In the genomic region with DNA sequence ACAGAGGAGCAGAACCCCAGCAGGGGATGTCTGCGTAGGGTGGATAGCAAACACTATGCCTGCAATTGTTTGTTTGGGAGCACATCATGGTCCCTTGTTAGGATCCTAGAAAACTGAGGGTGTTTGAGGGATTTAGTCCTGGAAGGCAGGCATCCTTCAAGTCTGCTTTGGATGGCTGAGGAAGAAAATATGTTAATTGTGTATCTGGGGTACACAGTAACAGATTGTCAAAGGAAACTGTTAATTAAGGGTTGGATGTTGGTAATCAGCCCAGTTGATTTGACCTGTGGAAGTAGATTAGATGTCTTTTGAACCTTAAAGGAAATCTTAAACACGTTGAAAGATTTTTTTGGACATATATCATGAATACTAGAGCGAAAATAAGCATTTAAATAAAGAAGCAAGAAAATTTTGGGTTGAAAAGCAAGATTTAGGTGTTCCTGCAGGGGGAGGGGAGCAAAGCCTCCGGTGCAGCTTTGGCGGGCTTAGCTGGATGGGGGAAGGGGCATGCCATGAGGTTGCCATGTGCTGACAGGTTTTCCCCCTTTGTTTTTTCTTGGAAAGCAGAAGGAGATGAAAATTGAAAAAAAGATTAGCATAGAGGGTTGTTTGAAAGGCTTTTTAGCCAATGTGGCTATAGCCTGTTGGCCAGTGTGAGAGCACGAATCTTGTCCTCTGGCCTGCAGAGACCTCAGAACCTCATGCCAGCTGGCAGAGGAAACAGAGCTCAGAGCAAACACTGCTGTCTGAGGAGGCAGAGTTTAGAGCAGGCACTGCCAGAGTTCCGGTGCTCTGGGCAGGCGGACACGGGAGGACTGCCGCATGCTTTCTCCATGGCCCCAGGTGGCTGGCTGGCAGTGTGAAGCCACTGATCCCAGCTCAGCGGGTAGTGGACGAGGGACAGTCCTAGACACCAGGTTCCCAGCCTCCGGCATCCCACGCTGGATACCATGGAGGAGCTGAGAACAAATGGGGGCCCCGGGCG, we compare ENCODE assay signal across 8 mouse cellular contexts. TPM values are rescaled to one million over a fixed set of nuclear protein-coding genes. Genes with fewer than 3 reads are reported as not detected.
DNase-seq lines count a peak whose midpoint lies in the region; ATAC-seq and TF ChIP-seq lines count a peak whose summit lies in the region.
"Had no signal": no experiment of that assay in that cellular context is flagged by ENCODE, and none has a peak within 500 bp of the region (broad histone marks: within the 10 kb centered on the region; RNA-seq: fewer than 3 reads in every experiment).

No protein-coding gene starts in this region.

- no peak overlapping the region for H3K9ac ChIP-seq in midbrain, embryonic 15.5 days
- no peak overlapping the region for H3K9ac ChIP-seq in intestine, embryonic 16.5 days (ENCODE audit: low read depth, low read length)

- H3K27ac ChIP-seq in midbrain, embryonic 15.5 days, result no peak overlapping the region
- no peak overlapping the region for H3K27ac ChIP-seq in intestine, embryonic 16.5 days (ENCODE audit: low read length)

- peak; percentile 39; the same call in 1 of the 2 replicates for ATAC-seq in midbrain, embryonic 15.5 days (replicated peaks)
- no peak for ATAC-seq in intestine, embryonic 16.5 days

- no peak for TF ChIP-seq CTCF in lung, adult 2 months (IDR thresholded peaks at IDR 0.05; ENCODE audit: insufficient read depth, low read length)

- H3K4me3 ChIP-seq in lung, adult 2 months (replicated peaks; ENCODE audit: extremely low read depth, low read depth, low read length), result no peak overlapping the region
- H3K4me3 ChIP-seq in midbrain, embryonic 15.5 days, result no peak overlapping the region
- no peak overlapping the region for H3K4me3 ChIP-seq in intestine, embryonic 16.5 days (ENCODE audit: low read length)
- H3K4me3 ChIP-seq: erythroblast, embryonic 14.5 days had no signal

- no peaks in the 10 kb centered on the region for H3K27me3 ChIP-seq in midbrain, embryonic 15.5 days (replicated peaks)
- no peaks in the 10 kb centered on the region for H3K27me3 ChIP-seq in intestine, embryonic 16.5 days (replicated peaks; ENCODE audit: control insufficient read depth, insufficient read depth, low read length)

- H3K4me1 ChIP-seq in lung, adult 2 months (ENCODE audit: control insufficient read depth, insufficient read depth, low read length), result no peaks in the 10 kb centered on the region
- H3K4me1 ChIP-seq in midbrain, embryonic 15.5 days, result peaks cover 7% of the 10 kb centered on the region; the same call in 1 of the 2 replicates
- no peaks in the 10 kb centered on the region for H3K4me1 ChIP-seq in intestine, embryonic 16.5 days (ENCODE audit: control insufficient read depth, insufficient read depth, low read length)

- no peaks in the 10 kb centered on the region for H3K9me3 ChIP-seq in midbrain, embryonic 15.5 days
- no peaks in the 10 kb centered on the region for H3K9me3 ChIP-seq in intestine, embryonic 16.5 days (ENCODE audit: control insufficient read depth, low read length)

- peak; percentile 15 to 36 for DNase-seq in lung, adult 18-20 months
- no peak for DNase-seq in lung, adult 2 months
- DNase-seq in cerebellum, adult 9-10 months, result peak; percentile 78
- DNase-seq in gastrocnemius, postnatal 25 days, result peak; percentile 66
- DNase-seq in left cerebral cortex, adult 9 months (ENCODE audit: low spot score in 2 of 2), result no peak

- no peak overlapping the region for H3K4me2 ChIP-seq in midbrain, embryonic 15.5 days
- no peak overlapping the region for H3K4me2 ChIP-seq in intestine, embryonic 16.5 days (ENCODE audit: low read depth, low read length)

- no peak for TF ChIP-seq POLR2A in lung, adult 2 months (IDR thresholded peaks at IDR 0.05; ENCODE audit: borderline replicate concordance, extremely low read depth, low read depth, low read length)

- 79% methylated on average over 16 of the region's 16 CpGs for WGBS in lung, adult 2 months
- WGBS in midbrain, embryonic 15.5 days, result 66% methylated on average over 16 of the region's 16 CpGs
- 88% methylated on average over 16 of the region's 16 CpGs for WGBS in intestine, embryonic 16.5 days

- peaks cover 4% of the 10 kb centered on the region for H3K36me3 ChIP-seq in midbrain, embryonic 15.5 days (replicated peaks)
- H3K36me3 ChIP-seq in intestine, embryonic 16.5 days (ENCODE audit: control insufficient read depth, insufficient read depth, low read length), result peaks cover 4% of the 10 kb centered on the region; the same call in 1 of the 2 replicates

RNA-seq across cellular contexts. Expression of gene Styx, which starts 13.6 kb away (rescaled TPM):
- 6.4 and 26.5 TPM in 2 replicates for polyA plus RNA-seq in lung, adult 2 months (2012; rRNA removed)
- total RNA-seq in gastrocnemius, postnatal 25 days (2021), result 10 to 100 TPM; 47.3 to 62.4 TPM
- 63.4 and 63.8 TPM in 2 replicates for polyA plus RNA-seq in midbrain, embryonic 15.5 days (2015; fragmentation: Nextera tagmentation; extraction: Ambion mirVana)
- polyA plus RNA-seq in intestine, embryonic 16.5 days (2015; fragmentation: Nextera tagmentation; extraction: Ambion mirVana), result 44.8 and 47.8 TPM in 2 replicates

RNA-seq across cellular contexts. Expression of gene Psmc6, which starts 34.9 kb away (rescaled TPM):
- polyA plus RNA-seq in lung, adult 2 months (2012; rRNA removed), result 15.1 and 34.2 TPM in 2 replicates
- 100 to 1,000 TPM in 1 of 2 experiments, 10 to 100 TPM in 1; 95.6 to 107 TPM for total RNA-seq in gastrocnemius, postnatal 25 days (2021)
- 140 and 147 TPM in 2 replicates for polyA plus RNA-seq in midbrain, embryonic 15.5 days (2015; fragmentation: Nextera tagmentation; extraction: Ambion mirVana)
- polyA plus RNA-seq in intestine, embryonic 16.5 days (2015; fragmentation: Nextera tagmentation; extraction: Ambion mirVana), result 124 and 125 TPM in 2 replicates

RNA-seq across cellular contexts. Expression of gene Gnpnat1, which starts 40.2 kb away (rescaled TPM):
- polyA plus RNA-seq in lung, adult 2 months (2012; rRNA removed), result 3.2 and 3.7 TPM in 2 replicates
- 1 to 10 TPM; 9.2 to 9.7 TPM for total RNA-seq in gastrocnemius, postnatal 25 days (2021)
- polyA plus RNA-seq in midbrain, embryonic 15.5 days (2015; fragmentation: Nextera tagmentation; extraction: Ambion mirVana), result 26.3 and 30.2 TPM in 2 replicates
- 68.4 and 72.1 TPM in 2 replicates for polyA plus RNA-seq in intestine, embryonic 16.5 days (2015; fragmentation: Nextera tagmentation; extraction: Ambion mirVana)
- polyA plus RNA-seq: erythroblast, embryonic 14.5 days had no signal

RNA-seq across cellular contexts. Expression of gene Ero1l, which starts 45.9 kb away (rescaled TPM):
- 7.1 and 11.0 TPM in 2 replicates for polyA plus RNA-seq in lung, adult 2 months (2012; rRNA removed)
- 1 to 10 TPM; 5.0 to 8.6 TPM for total RNA-seq in gastrocnemius, postnatal 25 days (2021)
- polyA plus RNA-seq in midbrain, embryonic 15.5 days (2015; fragmentation: Nextera tagmentation; extraction: Ambion mirVana), result 22.1 and 27.1 TPM in 2 replicates
- 74.5 and 77.6 TPM in 2 replicates for polyA plus RNA-seq in intestine, embryonic 16.5 days (2015; fragmentation: Nextera tagmentation; extraction: Ambion mirVana)

Comparison
In these comparisons a context has a peak if more than half of its experiments do, and no peak if none do; other contexts are left out.
1. DNase-seq: peak in lung, adult 18-20 months (2 of 2), cerebellum, adult 9-10 months (single experiment) and gastrocnemius, postnatal 25 days (single experiment); none in lung, adult 2 months (single experiment) and left cerebral cortex, adult 9 months (0 of 2).